Mouse (Mus musculus) lung, adult 2 months (tissue): ENCODE measurements around the gene Arhgap10.

Source experiments
- CTCF ChIP-seq: fragments of 200-500 bp; IDR thresholded peaks from 2 replicates; pipeline ENCODE4 v1.5.1; 2011; ENCODE audit warnings: mild to moderate bottlenecking, low read length, control low read depth; ENCODE audit not compliant: insufficient read depth
- POLR2A ChIP-seq: fragments of 200-500 bp; IDR thresholded peaks from 2 replicates; pipeline ENCODE4 v1.6.1; 2011; ENCODE audit warnings: low read depth, mild to moderate bottlenecking, control low read depth, low read length, borderline replicate concordance; ENCODE audit errors: extremely low read depth

DNA sequence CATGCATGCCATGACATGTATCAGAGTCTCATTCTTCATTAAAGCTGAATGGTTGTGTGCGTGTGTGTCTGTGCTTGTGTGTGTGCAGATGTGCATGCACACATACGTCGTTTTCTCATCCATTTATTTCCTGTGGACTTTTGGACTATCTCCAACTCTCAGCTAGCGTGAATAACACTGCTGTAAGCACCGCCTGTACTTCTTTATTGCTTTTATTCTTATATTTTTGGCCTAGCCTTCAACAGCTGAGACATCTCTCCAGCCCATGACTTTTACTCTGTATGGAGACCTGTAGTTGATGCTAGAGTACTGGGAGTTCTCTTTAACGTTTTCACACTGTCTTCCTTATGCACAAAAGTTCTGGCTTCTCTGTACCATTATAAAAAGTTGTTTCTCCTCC, 285.9 kb downstream of the Arhgap10 start:
- TF ChIP-seq POLR2A: no peak
- no peak for TF ChIP-seq CTCF
